Mouse (Mus musculus) liver, adult (tissue): ENCODE measurements around the gene Srpx.

Experiments
- GATA4 ChIP-seq: IDR thresholded peaks from 2 replicates; pipeline ENCODE4 v1.6.1; 2014; ENCODE audit warnings: mild to moderate bottlenecking, low read length; ENCODE audit not compliant: insufficient replicate concordance

The Srpx gene

GRCm38 (mm10) chrX:10117065-10117719 is at the start of gene Srpx:
Gene Srpx, minus strand, starts transcription at chrX:10117709.
- TF ChIP-seq GATA4 = no peak

DNA sequence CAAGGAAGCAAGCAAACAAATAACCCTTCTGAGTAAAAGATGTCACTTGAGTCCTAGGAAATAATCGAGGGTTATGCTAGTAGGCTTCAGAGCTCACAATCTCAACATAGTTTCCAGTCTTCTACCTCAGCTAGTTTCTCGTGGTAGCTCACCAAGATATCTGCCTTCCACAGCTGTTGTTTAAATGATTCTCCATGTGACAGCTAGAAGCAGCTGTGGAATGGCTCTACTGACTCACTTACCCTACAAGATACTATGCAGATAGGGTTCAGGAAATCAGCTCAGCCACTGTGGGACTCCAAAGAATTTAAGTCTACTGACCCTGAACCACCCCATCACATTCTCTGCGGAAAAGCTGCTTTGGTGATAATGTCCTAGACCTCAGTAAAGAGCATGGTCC is 34.9 kb upstream of the Srpx start:
- TF ChIP-seq GATA4 = no peak

DNA sequence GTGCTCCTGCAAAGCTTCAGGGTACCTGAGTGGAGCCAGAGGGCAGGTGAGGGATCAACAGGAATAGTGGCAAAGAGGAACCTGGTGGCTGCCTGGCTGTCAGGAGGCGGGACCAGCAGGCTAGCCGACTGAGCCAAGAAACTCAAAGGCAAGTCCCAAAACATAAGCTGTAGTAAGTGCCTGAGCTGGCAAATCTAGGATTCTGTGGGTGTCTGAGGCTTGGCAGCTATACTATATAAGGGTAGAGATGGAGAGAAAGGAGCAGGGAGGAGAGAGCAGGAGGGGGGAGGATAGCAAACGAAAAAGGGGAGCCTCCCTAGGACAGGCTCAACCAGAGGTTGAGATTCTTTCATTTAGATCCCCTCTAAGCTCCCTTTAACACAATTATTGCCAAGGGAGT is 1.7 kb downstream of the Srpx start:
- TF ChIP-seq GATA4 = no peak

DNA sequence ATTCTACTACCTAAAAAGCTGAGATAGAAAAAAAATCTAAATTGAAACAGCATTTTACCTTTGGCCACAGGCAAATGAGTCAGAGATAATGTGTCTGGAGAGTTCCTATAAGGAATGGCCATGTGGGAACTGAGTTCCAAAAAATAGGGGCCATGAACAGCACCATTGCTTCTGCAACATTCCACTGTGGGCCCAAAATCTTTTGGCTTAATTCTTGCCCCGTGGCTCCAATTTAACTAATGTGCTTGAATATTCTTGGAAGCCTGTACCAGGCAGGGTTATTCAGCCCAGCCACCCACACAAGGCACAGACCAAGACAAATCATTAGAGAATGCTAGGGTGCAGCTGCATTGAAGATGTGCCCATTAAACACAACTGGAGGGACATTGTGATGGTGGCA is 6.8 kb downstream of the Srpx start:
- TF ChIP-seq GATA4 = no peak

DNA sequence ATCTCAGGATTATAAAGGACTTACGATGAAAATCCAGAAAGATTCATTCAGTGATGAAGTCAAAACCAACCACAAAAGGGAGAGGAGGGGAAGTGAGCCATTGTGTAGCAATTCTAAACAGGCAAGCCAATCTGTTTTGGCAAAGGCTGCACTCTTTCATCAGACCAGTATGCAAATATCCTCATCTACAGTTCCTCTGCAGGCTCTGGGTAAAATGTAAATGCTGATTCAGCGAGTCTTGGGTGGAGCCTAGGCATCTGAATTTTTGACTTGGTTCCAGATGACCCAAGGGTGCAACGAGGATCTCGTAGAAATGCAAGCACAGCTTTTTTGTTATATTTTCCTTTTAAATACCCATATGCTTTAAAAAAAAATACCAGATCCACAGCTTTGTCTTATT is 9.0 kb downstream of the Srpx start:
- TF ChIP-seq GATA4 = no peak

DNA sequence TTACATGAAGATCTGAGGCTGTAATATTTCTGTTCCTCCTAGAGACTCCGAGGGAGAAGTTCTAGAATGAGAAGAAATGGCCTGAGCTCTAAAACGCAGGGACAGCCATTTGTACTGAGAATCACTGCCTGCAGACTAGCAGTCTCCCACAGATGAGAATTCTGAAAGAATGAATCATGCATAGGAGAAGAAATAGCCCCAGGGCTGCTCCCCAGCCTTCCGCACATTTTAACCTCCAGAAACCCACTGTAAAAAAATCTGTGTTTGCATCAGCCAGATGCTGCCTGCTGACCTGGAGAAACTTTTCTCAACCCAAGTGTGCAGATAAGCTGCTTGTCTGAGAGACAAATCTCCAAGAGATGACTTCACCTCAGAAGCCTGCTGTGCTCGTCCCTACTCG is 12.0 kb downstream of the Srpx start:
- TF ChIP-seq GATA4 = no peak

GRCm38 (mm10) chrX:10102739-10103138 is 14.8 kb downstream of the Srpx start:
- TF ChIP-seq GATA4 = no peak

DNA sequence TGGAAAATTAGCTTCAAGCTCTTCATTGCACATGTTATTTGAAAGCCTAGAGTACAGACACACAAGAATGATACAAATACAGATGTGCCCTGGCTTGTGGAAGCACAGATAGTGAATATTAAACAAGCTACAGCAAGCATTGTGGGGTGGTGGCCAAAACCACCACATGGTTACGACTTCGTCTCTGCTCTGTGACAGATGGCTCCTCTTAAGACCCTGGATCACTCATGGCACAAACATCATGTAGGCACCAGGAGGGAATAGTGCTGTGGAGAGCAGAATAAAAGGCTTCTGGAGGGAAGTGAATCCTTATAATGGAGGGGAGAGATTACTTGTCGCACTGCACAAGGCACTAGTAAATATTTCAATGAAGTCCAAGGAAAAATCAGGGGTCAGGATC is 21.7 kb downstream of the Srpx start:
- no peak for TF ChIP-seq GATA4

- TF ChIP-seq GATA4 = no peak
Measured at GRCm38 (mm10) chrX:10080385-10080784, 37.1 kb downstream of the Srpx start.

- TF ChIP-seq GATA4 = no peak
Measured at GRCm38 (mm10) chrX:10079981-10080380, 37.5 kb downstream of the Srpx start.

GRCm38 (mm10) chrX:10073966-10074365 is 43.5 kb downstream of the Srpx start:
- no peak for TF ChIP-seq GATA4

DNA sequence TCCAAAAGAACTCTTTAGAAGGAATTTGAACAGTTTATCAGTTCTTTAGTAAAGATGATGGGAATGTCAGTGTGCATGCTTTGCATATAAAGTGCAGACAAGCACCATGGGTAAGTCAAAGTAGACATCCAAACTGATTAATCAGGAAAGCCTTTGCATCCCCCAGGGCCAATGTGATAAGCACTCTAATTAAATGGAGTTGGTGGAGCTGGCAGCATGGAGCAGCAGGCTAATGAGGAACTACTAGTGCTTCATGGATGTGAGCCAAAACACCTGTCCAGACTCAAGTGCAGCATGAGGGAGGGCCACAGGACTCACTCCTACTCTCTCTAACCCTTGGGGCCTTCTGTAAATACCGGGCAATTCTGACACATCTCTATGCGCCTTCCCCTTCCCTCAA is 46.0 kb downstream of the Srpx start:
- no peak for TF ChIP-seq GATA4

DNA sequence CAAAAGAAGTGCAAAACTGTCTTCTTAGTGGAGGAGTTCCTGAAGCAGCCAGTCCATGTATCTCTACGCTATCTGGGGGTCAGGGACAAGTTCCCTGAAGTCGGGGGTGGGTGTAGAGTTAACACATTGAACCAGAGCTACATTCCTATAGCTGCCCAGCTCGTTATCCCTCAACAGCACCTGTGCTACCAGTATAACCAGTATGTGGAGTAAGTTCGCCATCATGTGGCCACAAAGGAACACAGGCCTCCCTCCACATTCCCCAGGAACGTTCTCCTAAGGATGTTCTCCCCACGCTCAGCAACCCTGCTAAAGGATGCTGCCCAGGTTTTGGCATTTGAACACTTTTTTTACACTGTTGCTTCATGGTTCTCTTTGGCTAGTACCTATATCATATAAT is 46.8 kb downstream of the Srpx start:
- no peak for TF ChIP-seq GATA4

GRCm38 (mm10) chrX:10069405-10069804 is 48.1 kb downstream of the Srpx start:
- TF ChIP-seq GATA4 = no peak

DNA sequence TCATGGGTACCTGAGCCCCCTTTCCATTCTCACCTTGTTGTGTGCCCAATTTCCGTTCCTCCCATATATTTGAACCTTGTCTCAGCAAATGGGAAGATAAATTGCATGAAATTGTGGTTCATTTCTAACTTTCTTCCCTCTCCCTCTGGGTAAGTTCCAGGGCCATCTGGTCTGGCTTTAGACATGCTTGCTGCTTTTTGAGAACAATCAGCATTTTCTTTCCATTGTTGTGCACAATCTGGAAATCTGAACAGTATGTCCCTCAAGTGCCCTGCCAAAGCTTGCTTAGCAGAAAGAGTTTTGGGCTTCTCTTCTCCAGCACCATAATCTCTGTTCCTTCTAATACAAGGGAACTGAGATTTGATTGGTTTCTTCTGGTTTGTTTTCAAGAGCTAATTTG is 53.7 kb downstream of the Srpx start:
- TF ChIP-seq GATA4 = no peak

DNA sequence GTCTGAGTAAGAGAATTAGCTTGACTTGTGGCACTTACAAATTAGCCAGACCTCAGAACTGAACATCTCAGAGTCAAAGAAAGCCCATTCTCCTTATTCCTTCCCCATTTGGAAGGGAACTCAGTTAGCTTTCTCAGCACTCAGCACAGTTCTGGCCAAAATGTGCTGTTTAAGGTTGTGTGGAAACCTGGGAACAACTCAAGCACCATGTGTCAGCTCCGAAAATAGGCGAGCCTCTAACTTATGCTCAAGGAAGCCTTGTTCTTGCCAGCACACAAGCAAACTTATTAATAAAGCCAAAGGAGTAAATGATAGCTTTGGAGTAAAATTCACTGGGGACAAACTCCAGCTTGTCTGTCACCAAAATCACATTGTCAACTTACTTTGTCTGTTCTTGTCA is 54.1 kb downstream of the Srpx start:
- no peak for TF ChIP-seq GATA4

GRCm38 (mm10) chrX:10062201-10062600 is 55.3 kb downstream of the Srpx start:
- no peak for TF ChIP-seq GATA4
